Mouse (Mus musculus) lung, embryonic 14.5 days (tissue): ENCODE data around the gene Rpl36a. TPM values are rescaled to one million over a fixed set of nuclear protein-coding genes. Genes with fewer than 3 reads are reported as not detected.

ENCODE experiments used
- ATAC-seq: fragments of 200-750 bp; cut with Nextera tagmentation; 2 replicates; pipeline ENCODE4 v1.8.0; 2017; ENCODE audit warnings: mild to moderate bottlenecking, moderate TSS enrichment, moderate library complexity; ENCODE audit not compliant: insufficient read depth
- DNase-seq: peaks from one replicate; pipeline ENCODE4 v3.0.0-alpha.2; 2015
- H3K27ac ChIP-seq: fragments of 300-500 bp; sonication (generic); 2 replicates; pipeline ENCODE4 v1.5.1; 2014; ENCODE audit warnings: low read depth, mild to moderate bottlenecking, moderate library complexity
- H3K27me3 ChIP-seq: fragments of 300-500 bp; sonication (generic); 2 replicates; pipeline ENCODE4 v1.6.1; 2014; ENCODE audit warnings: low read length, control low read depth; ENCODE audit not compliant: insufficient read depth
- H3K36me3 ChIP-seq: fragments of 300-500 bp; sonication (generic); 2 replicates; pipeline ENCODE4 v1.6.1; 2014; ENCODE audit warnings: control low read depth; ENCODE audit not compliant: insufficient read depth
- H3K4me1 ChIP-seq: fragments of 300-500 bp; sonication (generic); 2 replicates; pipeline ENCODE4 v1.6.1; 2014; ENCODE audit warnings: antibody characterized with exemption, control low read depth; ENCODE audit not compliant: insufficient read depth
- H3K4me2 ChIP-seq: fragments of 300-500 bp; sonication (generic); 2 replicates; pipeline ENCODE4 v1.6.1; 2014; ENCODE audit warnings: mild to moderate bottlenecking
- H3K4me3 ChIP-seq: fragments of 300-500 bp; sonication (generic); 2 replicates; pipeline ENCODE4 v1.5.1; 2014; ENCODE audit warnings: low read depth, low read length
- H3K9ac ChIP-seq: fragments of 300-500 bp; sonication (generic); 2 replicates; pipeline ENCODE4 v1.6.1; 2014
- H3K9me3 ChIP-seq: fragments of 300-500 bp; sonication (generic); 2 replicates; pipeline ENCODE4 v1.6.1; 2016; ENCODE audit warnings: low read depth, low read length, control low read depth
- CTCF ChIP-seq: IDR thresholded peaks from 2 replicates; pipeline ENCODE4 v1.5.1; 2016; ENCODE audit warnings: antibody characterized with exemption, low read depth
- WGBS: fragments of 180-500 bp; shearing (Covaris S2); extraction: QIAGEN DNeasy Blood & Tissue Kit; methylation state at CpG from one replicate; pipeline ENCODE4 v1.1.7; 2014; 5-methylcytosine and 5-hydroxymethylcytosine counted together
- polyA plus RNA-seq: library from polyadenylated mRNA; unstranded; fragments of >200 nt; fragmentation: Nextera tagmentation; extraction: Ambion mirVana; gene quantifications from 2 replicates; pipeline ENCODE4 v1.2.1, GENCODE M21; 2014

Gene Rpl36a
- polyA plus RNA-seq, 1 experiment from 2014 or later = 491 TPM

DNA sequence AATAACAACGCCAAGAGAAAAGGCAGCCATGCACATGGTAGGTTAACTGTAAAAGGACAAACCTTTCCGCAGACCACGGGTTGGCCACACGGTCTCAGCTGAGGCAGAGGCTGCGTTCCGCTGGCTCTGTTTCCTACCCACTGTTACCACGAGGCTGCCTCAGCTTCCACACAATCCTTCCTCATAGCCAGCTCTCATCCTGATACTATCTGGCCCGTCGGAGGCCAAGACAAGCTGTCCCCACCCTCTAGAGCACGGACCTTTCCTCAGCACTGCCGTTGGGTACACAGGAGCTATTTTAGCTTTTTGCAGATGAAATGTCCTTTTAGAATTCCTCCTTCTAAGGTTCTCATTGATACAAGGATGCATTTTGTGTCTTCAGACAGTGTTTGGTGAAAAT is 3.2 kb upstream of the Rpl36a start:
- WGBS = 81% methylated on average over 11 of the region's 11 CpGs
- Histone ChIP-seq H3K9ac (no peak overlapping the region), H3K9me3 (no peaks in the 10 kb centered on the region), H3K27me3 (no peaks in the 10 kb centered on the region), H3K4me2 (no peak overlapping the region), H3K27ac (no peak overlapping the region), H3K36me3 (no peaks in the 10 kb centered on the region), H3K4me1 (no peaks in the 10 kb centered on the region), H3K4me3 (no peak overlapping the region)
- ATAC-seq (no peak), DNase-seq (no peak)
- no peak for TF ChIP-seq CTCF

DNA sequence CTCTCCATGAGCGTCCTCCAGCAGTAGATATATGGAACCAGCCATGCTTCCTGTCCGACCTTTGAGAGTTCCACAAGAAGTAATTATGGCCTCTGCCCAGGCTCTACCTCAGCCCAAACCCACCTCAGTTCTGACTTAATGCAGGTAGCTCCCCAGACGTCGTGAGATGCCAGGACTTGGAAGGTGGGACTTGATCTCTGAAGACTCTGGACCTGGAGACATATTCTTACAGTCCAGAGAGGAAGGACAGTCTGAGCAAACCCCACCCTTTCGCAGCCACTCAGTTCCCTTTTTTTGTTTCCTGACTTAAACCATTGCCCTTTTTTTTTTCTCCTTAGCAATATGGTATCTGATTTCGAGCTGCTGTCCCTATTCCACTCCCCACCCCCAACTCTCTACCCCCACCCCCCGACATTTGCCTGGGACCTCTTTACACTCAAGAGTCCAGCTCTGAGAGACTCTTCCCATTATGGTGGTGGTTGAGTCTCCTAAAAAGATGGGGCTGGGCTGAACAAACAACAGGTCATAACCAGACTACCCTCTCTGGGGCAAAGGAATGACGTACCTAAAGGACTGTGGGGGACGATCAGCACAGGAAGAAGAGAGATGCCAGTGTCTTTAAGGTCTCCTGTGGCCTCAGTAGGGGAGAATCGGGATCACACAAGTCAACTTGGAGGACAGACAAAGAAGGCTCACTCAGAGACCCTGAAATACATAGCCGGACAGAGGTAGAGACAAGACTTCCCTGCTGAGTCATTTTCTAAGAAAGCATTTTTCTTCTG is 2.4 kb upstream of the Rpl36a start, which contains the start of gene Btk:
Gene Btk, minus strand, starts transcription at position 683 of the 782 bp plus-strand sequence.
- WGBS = 80% methylated on average over 11 of the region's 11 CpGs
- H3K9me3 ChIP-seq = no peaks in the 10 kb centered on the region
- no peak for DNase-seq
- H3K27ac ChIP-seq = no peak within 1 kb of the TSS
- TF ChIP-seq CTCF = no peak
- no peak within 1 kb of the TSS for H3K4me3 ChIP-seq
- H3K36me3 ChIP-seq = peaks cover 6% of the 10 kb centered on the region; the same call in 1 of the 2 replicates
- no peak for ATAC-seq
- no peaks in the 10 kb centered on the region for H3K27me3 ChIP-seq
- H3K4me1 ChIP-seq = no peaks in the 10 kb centered on the region
- no peak within 1 kb of the TSS for H3K9ac ChIP-seq
- H3K4me2 ChIP-seq = no peak within 1 kb of the TSS

DNA sequence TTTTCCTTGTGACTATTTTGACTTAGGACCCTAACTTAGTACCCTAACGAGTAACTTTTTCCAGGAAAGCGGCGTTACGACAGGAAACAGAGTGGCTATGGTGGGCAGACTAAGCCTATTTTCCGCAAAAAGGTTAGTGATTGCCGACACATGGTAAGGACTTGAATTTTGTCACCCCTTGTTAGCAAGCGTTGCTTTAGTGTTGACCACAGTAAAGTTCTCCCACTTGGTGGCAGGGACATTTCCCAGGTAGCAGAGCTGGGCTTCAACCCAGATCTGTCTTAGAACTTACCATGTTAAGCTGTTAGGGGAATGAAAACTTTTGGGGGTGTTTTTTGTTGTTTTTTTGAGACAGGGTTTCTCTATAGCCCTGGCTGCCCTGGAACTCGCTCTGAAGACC is 993 bp downstream of the Rpl36a start:
- no peak for ATAC-seq
- H3K9ac ChIP-seq = peak overlapping the region; percentile 75

DNA sequence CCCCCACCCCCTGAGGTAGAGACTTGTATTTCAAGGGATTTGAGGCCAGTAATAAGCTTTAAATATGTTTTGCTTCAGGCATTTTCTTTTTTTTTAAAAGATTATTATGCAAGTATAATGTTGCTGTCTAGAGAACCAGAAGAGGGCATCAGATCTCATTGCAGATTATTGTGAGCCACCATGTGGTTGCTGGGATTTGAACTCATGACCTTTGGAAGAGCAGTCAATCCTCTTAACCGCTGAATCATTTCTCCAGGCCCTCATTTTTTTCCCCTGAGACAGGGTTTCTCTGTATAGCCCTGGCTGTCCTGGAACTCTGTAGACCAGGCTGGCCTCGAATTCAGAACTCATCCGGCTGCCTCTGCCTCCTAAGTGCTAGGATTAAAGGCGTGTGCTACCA is 2.8 kb downstream of the Rpl36a start:
- no peaks in the 10 kb centered on the region for H3K9me3 ChIP-seq
- H3K27ac ChIP-seq = no peak overlapping the region
- no peak overlapping the region for H3K4me3 ChIP-seq
- TF ChIP-seq CTCF = no peak
- WGBS = 76% methylated on average over 4 of the region's 4 CpGs
- ATAC-seq = no peak
- no peak for DNase-seq
- H3K9ac ChIP-seq = no peak overlapping the region
- H3K4me1 ChIP-seq = no peaks in the 10 kb centered on the region
- no peak overlapping the region for H3K4me2 ChIP-seq
- H3K27me3 ChIP-seq = no peaks in the 10 kb centered on the region
- H3K36me3 ChIP-seq = peaks cover 21% of the 10 kb centered on the region

More for the DNA sequence above, 993 bp downstream of the Rpl36a start:
- no peaks in the 10 kb centered on the region for H3K4me1 ChIP-seq
- H3K27ac ChIP-seq = peak overlapping the region; percentile 94; the same call in 1 of the 2 replicates
- TF ChIP-seq CTCF = no peak
- H3K4me2 ChIP-seq = peak overlapping the region; percentile 69
- H3K27me3 ChIP-seq = no peaks in the 10 kb centered on the region
- peaks cover 21% of the 10 kb centered on the region for H3K36me3 ChIP-seq
- H3K9me3 ChIP-seq = no peaks in the 10 kb centered on the region
- H3K4me3 ChIP-seq = peak overlapping the region; percentile 54
- WGBS = 21% methylated on average over 8 of the region's 8 CpGs
- DNase-seq = no peak

DNA sequence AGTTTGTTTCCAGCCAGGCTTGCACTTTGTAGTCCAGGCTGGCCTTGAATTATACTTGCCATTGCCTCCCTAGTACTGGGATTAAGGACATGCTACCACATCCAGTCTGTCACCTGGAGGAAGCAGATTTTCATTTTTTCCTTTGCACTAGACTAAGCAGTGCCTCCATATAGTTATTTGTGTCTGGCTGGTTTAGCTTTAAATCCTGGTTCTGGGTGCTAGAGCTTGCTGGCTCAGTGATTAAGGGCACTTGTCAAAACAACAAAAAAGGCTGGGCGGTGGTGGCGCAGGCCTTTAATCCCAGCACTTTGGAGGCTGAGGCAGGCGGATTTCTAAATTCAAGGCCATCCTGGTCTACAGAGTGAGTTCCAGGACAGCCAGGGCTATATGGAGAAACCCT is 3.5 kb downstream of the Rpl36a start:
- Histone ChIP-seq H3K27me3 (no peaks in the 10 kb centered on the region), H3K4me3 (no peak overlapping the region), H3K4me2 (no peak overlapping the region), H3K4me1 (no peaks in the 10 kb centered on the region), H3K9me3 (no peaks in the 10 kb centered on the region), H3K27ac (no peak overlapping the region), H3K36me3 (peaks cover 21% of the 10 kb centered on the region), H3K9ac (no peak overlapping the region)
- no peak for DNase-seq
- WGBS = 88% methylated on average over 3 of the region's 3 CpGs
- TF ChIP-seq CTCF = no peak
- no peak for ATAC-seq

DNA sequence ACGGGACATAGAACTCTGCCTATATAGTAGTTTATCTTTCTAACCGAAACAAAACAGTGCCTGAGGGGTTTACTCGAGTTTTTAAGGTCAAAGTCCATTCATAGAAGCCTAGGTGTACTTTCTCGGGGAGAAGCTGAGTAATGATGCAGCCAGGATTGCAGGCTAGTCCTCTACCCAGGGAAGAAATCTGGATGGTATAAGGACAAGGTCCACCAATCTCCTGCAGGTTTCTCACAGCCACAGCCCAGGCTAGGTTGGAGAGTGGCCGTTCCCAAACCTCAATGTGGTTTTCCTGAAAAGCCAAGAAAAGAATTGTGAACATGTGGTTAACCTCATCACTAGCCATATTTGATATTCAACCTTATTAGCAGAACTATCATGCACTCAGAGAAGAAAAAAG is 4.4 kb downstream of the Rpl36a start:
- no peak for ATAC-seq
- Histone ChIP-seq H3K27me3 (no peaks in the 10 kb centered on the region), H3K4me1 (no peaks in the 10 kb centered on the region), H3K9me3 (no peaks in the 10 kb centered on the region), H3K36me3 (peaks cover 21% of the 10 kb centered on the region), H3K4me3 (no peak overlapping the region), H3K27ac (no peak overlapping the region), H3K4me2 (no peak overlapping the region), H3K9ac (no peak overlapping the region)
- TF ChIP-seq CTCF = no peak
- DNase-seq = no peak
- WGBS = 44% methylated on average over 5 of the region's 5 CpGs

DNA sequence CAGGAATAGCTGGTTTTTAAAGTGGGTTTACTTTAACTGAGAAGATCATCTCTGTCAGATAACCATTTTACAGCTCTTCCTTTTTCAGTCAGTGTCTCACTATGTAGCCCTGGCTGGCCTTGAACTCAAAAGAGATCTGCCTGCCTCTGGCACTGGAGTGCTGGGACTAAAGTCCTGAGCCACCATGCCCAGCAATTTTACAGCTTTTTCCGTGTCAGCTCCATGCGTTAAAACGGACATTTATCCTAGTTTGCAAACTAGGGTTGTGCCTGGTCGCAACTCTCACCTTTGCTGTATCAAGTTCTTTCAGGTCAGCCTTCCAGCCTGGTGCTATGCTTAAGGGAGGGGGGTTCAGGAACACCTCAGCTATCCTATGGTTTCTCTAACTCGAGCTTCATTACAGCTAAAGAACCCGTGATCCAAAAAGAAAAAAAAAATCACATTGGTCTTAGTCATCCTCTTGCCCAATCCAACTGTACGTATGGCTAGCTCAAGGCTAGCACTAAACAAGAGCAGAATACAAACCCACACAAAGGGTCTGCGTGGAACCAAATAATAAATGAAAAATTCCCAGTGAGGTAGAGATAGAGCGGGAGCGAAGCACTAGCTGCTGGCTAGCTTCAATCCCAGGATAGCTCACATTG is 14.6 kb downstream of the Rpl36a start:
- Histone ChIP-seq H3K4me1 (0 out of 2 replicates have a peak, but pooled peaks cover 2% of the 10 kb centered on the region), H3K4me2 (peak overlapping the region; percentile 65), H3K27ac (peak overlapping the region; percentile 63), H3K36me3 (peaks cover 7% of the 10 kb centered on the region; the same call in 1 of the 2 replicates), H3K9me3 (no peaks in the 10 kb centered on the region), H3K4me3 (peak overlapping the region; percentile 53), H3K27me3 (no peaks in the 10 kb centered on the region), H3K9ac (peak overlapping the region; percentile 47)
- no peak for TF ChIP-seq CTCF
- no peak for DNase-seq
- peak; percentile 3; the same call in 1 of the 2 replicates for ATAC-seq
- WGBS = 20% methylated on average over 10 of the region's 10 CpGs
